Mouse (Mus musculus): ENCODE measurements around the gene A730061H03Rik. TPM values are rescaled to one million over a fixed set of nuclear protein-coding genes. Genes with fewer than 3 reads are reported as not detected.

A730061H03Rik gene
- total RNA-seq, 2 experiments from 2014 or later, result not detected

- DNase-seq (ENCODE audit: low spot score in 2 of 2), result no peak
- intact Hi-C loops (cut with DNase I), result no loop called here
Observed at GRCm38 (mm10) chr14:55519604-55520003, 40.6 kb downstream of the A730061H03Rik start.

DNA sequence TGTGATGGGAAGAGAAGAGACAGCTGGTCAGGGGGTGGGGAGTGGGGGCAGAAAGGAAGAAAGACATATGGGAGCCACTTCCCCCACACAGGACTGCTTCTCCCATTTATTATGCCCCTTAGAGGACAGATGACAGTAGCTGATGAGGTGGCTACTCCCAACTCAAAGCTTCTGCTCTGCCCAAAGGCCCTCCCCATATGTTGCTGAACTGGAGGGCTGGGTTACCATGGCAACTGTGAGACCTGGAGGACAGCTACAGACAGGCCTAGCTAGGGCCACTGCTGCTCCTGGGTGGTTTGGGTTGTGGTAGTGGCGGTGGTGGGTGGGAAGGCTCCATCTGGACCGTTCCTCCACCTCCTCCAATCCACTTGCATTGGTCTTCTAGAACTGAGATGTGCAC lies 41.3 kb downstream of the A730061H03Rik start:
- peak; percentile 57 to 64 for DNase-seq (ENCODE audit: low spot score in 2 of 2)
- intact Hi-C loops (cut with DNase I), result no loop called here

DNA sequence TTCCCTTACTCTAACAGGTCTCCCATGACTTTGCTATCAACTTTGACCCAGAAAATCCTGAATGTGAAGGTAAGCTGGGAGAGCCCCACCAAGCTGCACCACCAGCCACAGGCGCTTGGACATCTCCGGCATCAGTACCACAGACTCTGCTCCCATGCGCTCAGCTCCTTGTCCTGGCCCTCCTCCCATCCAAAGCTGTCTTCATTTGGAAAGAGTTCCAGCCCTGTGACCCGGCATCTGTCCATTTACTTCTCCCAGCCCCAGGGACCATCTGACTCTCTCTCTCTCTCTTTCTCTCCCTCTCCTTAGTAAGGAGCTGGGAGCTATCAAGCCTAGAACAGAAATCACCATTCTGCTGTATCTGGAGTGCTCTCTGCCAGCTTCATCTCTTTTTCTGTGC lies 44.4 kb downstream of the A730061H03Rik start:
- no peak for DNase-seq (ENCODE audit: low spot score in 2 of 2)

GRCm38 (mm10) chr14:55513927-55514326 lies 46.3 kb downstream of the A730061H03Rik start:
- no peak for DNase-seq (ENCODE audit: low spot score in 2 of 2)
- intact Hi-C loops (cut with DNase I), result no loop called here

More for the DNA sequence above, 44.4 kb downstream of the A730061H03Rik start:
- intact Hi-C loops (cut with DNase I), result no loop called here

DNA sequence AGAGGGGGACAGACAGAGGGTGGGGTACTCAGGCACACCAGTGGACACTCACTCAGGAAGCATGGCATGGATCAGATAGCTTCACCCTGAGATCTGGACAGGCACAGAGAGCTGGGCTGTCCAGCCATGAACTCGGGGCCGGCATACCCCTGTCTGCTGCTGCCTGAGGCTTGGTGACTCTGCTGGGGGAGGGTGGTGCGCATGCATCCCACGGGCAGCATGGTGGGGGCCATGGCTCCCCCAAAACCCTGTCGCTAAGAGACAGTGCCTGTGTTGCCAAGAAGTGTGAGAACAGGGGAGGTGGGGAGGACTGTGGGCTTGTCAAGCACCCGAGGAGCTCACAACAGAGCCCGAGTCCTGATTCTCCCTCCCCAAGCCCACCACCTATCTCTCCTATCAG lies 49.2 kb downstream of the A730061H03Rik start:
- intact Hi-C loops (cut with DNase I), result no loop called here
- DNase-seq (ENCODE audit: low spot score in 2 of 2), result peak; percentile 66 to 87

DNA sequence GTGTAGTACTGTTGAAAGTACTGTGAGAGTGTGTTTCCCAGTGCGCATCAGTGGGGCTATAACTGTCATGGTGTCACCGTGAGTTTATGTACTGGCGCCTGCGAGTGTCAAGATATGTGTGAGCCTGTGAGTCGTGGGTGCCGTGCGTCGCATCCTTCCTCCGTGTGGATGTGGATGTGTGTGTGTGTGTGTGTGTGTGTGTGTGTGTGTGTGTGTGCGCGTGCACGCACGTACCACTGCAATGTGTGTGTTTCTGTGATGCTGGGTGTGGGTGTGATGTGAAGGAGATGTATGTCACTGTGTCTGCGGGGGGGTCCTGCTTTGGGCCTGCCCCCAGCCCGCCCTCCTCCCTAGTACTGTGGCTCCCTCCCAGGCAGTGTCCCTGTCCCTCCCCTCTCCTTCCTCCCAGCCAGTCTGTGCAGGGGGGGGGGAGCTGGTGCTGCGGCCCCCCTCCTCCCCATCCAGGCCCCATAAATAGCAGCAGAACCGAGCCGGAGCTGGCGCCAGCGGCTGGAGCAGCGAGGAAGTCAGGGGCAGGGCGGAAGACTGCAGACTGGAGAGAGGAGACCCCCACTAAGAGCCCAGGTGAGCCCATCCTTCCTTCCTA lies 50.0 kb downstream of the A730061H03Rik start, which contains the start of gene Cpne6:
Gene Cpne6, plus strand, starts transcription at position 321 of the 607 bp plus-strand sequence.
- DNase-seq (ENCODE audit: low spot score in 2 of 2), result peak; percentile 60 to 92
- intact Hi-C loops (cut with DNase I), result no loop called here

Other genes with a start within 250 kb of the A730061H03Rik start
- 10 to 100 TPM; 11.7 to 16.0 TPM for gene Dhrs4, start 81.6 kb downstream of the A730061H03Rik start, total RNA-seq (2021)
- 10 to 100 TPM; 53.5 to 70.2 TPM for gene Carmil3, start 69.8 kb downstream of the A730061H03Rik start, total RNA-seq (2021)
- gene Cpne6, start 50.0 kb downstream of the A730061H03Rik start, total RNA-seq (2021), result 100 to 1,000 TPM; 184 to 205 TPM
- under 1 TPM; 0.33 to 0.61 TPM for gene Nrl, start 35.4 kb downstream of the A730061H03Rik start, total RNA-seq (2021)
- 10 to 100 TPM; 18.6 to 19.5 TPM for gene Pck2, start 20.1 kb downstream of the A730061H03Rik start, total RNA-seq (2021)
- gene Dcaf11, start 400 bp downstream of the A730061H03Rik start, total RNA-seq (2021), result 10 to 100 TPM; 75.3 to 78.4 TPM
- gene Fitm1, start 15.2 kb upstream of the A730061H03Rik start, total RNA-seq (2021), result not detected
- 10 to 100 TPM; 44.9 to 56.5 TPM for gene Psme1, start 17.7 kb upstream of the A730061H03Rik start, total RNA-seq (2021)
- 10 to 100 TPM; 38.7 to 45.5 TPM for gene Emc9, start 24.9 kb upstream of the A730061H03Rik start, total RNA-seq (2021)
- gene Psme2, start 30.7 kb upstream of the A730061H03Rik start, total RNA-seq (2021), result 10 to 100 TPM; 48.1 to 49.0 TPM
- 10 to 100 TPM; 26.0 to 29.5 TPM for gene Rnf31, start 31.3 kb upstream of the A730061H03Rik start, total RNA-seq (2021)
- 1 to 10 TPM; 8.0 to 8.4 TPM for gene Irf9, start 43.2 kb upstream of the A730061H03Rik start, total RNA-seq (2021)
- 1 to 10 TPM; 2.1 to 3.4 TPM for gene Rec8, start 57.6 kb upstream of the A730061H03Rik start, total RNA-seq (2021)
- gene Ipo4, start 75.6 kb upstream of the A730061H03Rik start, total RNA-seq (2021), result 100 to 1,000 TPM; 123 to 171 TPM
- gene Gm49378, start 77.5 kb upstream of the A730061H03Rik start, total RNA-seq (2021), result 1 to 10 TPM; 4.8 to 8.1 TPM
- gene Tm9sf1, start 83.4 kb upstream of the A730061H03Rik start, total RNA-seq (2021), result 10 to 100 TPM; 42.1 to 42.2 TPM
- gene Tssk4, start 89.8 kb upstream of the A730061H03Rik start, total RNA-seq (2021), result under 1 TPM; 0.74 to 0.92 TPM
- gene Mdp1, start 100.1 kb upstream of the A730061H03Rik start, total RNA-seq (2021), result 10 to 100 TPM; 37.8 to 42.6 TPM
- gene Gmpr2, start 111.5 kb upstream of the A730061H03Rik start, total RNA-seq (2021), result 10 to 100 TPM; 22.7 to 24.6 TPM
- 100 to 1,000 TPM; 305 to 339 TPM for gene Nedd8, start 111.7 kb upstream of the A730061H03Rik start, total RNA-seq (2021)
- gene Tinf2, start 121.4 kb upstream of the A730061H03Rik start, total RNA-seq (2021), result 10 to 100 TPM; 14.8 to 16.0 TPM
- gene Tgm1, start 153.5 kb upstream of the A730061H03Rik start, total RNA-seq (2021), result under 1 TPM in 1 of 2 experiments, not detected in 1; 0.25 TPM
- gene Rabggta, start 161.9 kb upstream of the A730061H03Rik start, total RNA-seq (2021), result 10 to 100 TPM; 44.2 to 45.4 TPM
- 100 to 1,000 TPM in 1 of 2 experiments, 10 to 100 TPM in 1; 99.8 to 104 TPM for gene Dhrs1, start 185.3 kb upstream of the A730061H03Rik start, total RNA-seq (2021)
- gene Nop9, start 185.3 kb upstream of the A730061H03Rik start, total RNA-seq (2021), result 10 to 100 TPM; 13.4 to 13.9 TPM
- under 1 TPM; 0.68 to 0.93 TPM for gene Cideb, start 198.1 kb upstream of the A730061H03Rik start, total RNA-seq (2021)
- gene Ltb4r2, start 201.0 kb upstream of the A730061H03Rik start, total RNA-seq (2021), result under 1 TPM; 0.22 to 0.42 TPM
- under 1 TPM; 0.24 to 0.40 TPM for gene Ltb4r1, start 205.6 kb upstream of the A730061H03Rik start, total RNA-seq (2021)
- gene Adcy4, start 223.7 kb upstream of the A730061H03Rik start, total RNA-seq (2021), result 1 to 10 TPM; 5.1 to 6.6 TPM
- 1 to 10 TPM in 1 of 2 experiments, under 1 TPM in 1; 0.83 to 1.0 TPM for gene Ripk3, start 228.5 kb upstream of the A730061H03Rik start, total RNA-seq (2021)